Comparison of ENCODE assay signal across 8 mouse cellular contexts in the genomic region with DNA sequence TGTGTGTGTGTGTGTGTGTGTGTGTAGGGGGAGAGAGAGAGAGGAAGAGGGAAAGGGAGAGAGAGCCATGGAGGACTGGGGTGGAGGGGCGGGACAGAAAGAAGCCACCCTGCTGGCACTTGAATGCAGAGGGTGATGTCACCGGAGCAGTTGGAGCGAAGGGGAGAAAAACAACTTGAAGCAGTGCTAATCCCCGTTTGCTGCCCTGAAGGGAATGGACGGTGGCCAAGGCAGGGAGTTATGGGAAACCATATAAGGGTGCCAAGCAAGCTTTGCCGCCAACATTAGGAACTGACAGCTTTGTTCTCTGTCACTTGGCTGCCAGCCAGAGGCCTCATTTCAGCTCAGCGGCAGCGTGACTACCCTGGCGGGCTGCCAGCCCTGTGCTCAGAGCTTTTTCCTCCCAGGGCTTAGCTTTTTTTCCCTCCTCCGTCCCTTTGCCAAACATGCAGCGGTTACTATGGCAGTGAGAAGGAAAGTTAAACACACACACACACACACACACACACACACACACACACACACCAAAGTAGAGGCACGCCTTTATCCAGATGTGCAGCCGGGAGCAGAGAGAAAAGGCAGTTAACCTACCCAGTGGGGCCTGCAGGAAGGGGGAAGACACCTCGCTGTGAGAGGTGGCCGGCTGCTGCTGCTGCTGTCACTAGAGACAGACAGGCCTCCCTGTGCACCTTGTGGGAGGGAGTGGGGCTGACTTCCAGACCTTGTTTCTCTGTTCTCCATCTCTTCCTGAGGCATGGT.
DNase-seq lines count a peak whose midpoint lies in the region; ATAC-seq lines count a peak whose summit lies in the region.

No protein-coding gene starts in this region.

- peaks cover 72% of the 10 kb centered on the region for H3K4me1 ChIP-seq in intestine, embryonic 14.5 days (replicated peaks; ENCODE audit: control insufficient read depth, insufficient read depth, low read length)

- 0 out of 2 replicates have a peak overlapping the region, but pooled peaks have one; percentile 1 for H3K4me3 ChIP-seq in intestine, embryonic 14.5 days (ENCODE audit: low read depth, low read length)

- H3K27me3 ChIP-seq in intestine, embryonic 14.5 days (replicated peaks; ENCODE audit: control insufficient read depth, insufficient read depth, low read length), result no peaks in the 10 kb centered on the region

- peak overlapping the region; percentile 99 for H3K27ac ChIP-seq in intestine, embryonic 14.5 days (ENCODE audit: low read depth)

- peak; percentile 99 to 100 for DNase-seq in adrenal gland, adult (ENCODE audit: inconsistent age in 2 of 2, low spot score in 1 of 2)
- DNase-seq in embryo, embryonic 11 days, result peak; percentile 96
- DNase-seq in gastrocnemius, postnatal 25 days, result peak; percentile 98
- peak; percentile 98 for DNase-seq in intestine, embryonic 14.5 days (ENCODE audit: low spot score)
- peak; percentile 100 for DNase-seq in left cerebral cortex, postnatal 14 days (ENCODE audit: low spot score in 2 of 2)
- peak; percentile 95 for DNase-seq in mesoderm, embryonic 11.5 days (ENCODE audit: low read depth, low spot score)
- DNase-seq in right cerebral cortex, postnatal 36 days (ENCODE audit: low spot score in 2 of 2), result peak; percentile 99
- peak; percentile 88 for DNase-seq in yolk sac, embryonic 10.5 days (ENCODE audit: low spot score)

- no peaks in the 10 kb centered on the region for H3K9me3 ChIP-seq in intestine, embryonic 14.5 days (ENCODE audit: control insufficient read depth, low read length)

- peak; percentile 88 for ATAC-seq in intestine, embryonic 14.5 days (replicated peaks; ENCODE audit: low FRiP score, low TSS enrichment, low read depth)

- no peaks in the 10 kb centered on the region for H3K36me3 ChIP-seq in intestine, embryonic 14.5 days (ENCODE audit: control insufficient read depth, insufficient read depth, low read length)

- peak overlapping the region; percentile 41 for H3K4me2 ChIP-seq in intestine, embryonic 14.5 days (ENCODE audit: low read length)

- 0% methylated on average over 15 of the region's 15 CpGs for WGBS in intestine, embryonic 14.5 days

- H3K9ac ChIP-seq in intestine, embryonic 14.5 days (ENCODE audit: low read length), result peak overlapping the region; percentile 34

- intact Hi-C loops in left cerebral cortex, postnatal 14 days (cut with DNase I), result loop anchor here (1.0 to 10.0 kb wide), 5 partner anchors 70 to 246 kb away; no protein-coding TSS in a partner anchor

Comparison
In these comparisons a context has a peak if more than half of its experiments do, and no peak if none do; other contexts are left out.
1. Peak in every context shown above with its lines: DNase-seq, ATAC-seq, H3K4me3 ChIP-seq and H3K27ac ChIP-seq.